Mouse (Mus musculus): ENCODE data around the gene Map2k6. TPM values are rescaled to one million over a fixed set of nuclear protein-coding genes. Genes with fewer than 3 reads are reported as not detected.
A peak's percentile ranks its signal among the peaks of the same experiment; 100 is the strongest.

Gene Map2k6
- polyA plus RNA-seq, 1 experiment from 2014 or later: 44.7 TPM

DNA sequence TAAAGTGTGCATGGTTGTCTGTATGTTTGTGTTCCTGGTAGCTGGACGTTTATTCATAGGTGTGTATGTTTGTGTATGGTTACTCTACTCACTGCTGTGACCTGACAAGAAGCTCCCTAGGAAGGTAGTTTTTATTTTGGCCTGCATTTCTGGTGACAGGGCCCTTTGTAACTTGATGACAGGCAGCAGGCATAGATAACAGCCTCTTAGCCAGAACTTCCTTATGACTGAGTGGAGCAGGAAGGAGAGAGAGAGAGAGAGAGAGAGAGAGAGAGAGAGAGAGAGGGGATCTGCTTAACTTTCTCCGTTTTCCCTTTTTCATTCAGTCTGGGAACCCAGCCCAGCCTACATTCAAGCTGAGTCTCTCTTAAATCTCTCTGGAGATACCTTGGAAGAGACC lies 61.6 kb downstream of the Map2k6 start:
- Histone ChIP-seq H3K9ac (no peak overlapping the region), H3K27ac (no peak overlapping the region), H3K4me3 (no peak overlapping the region), H3K4me1 (peaks cover 31% of the 10 kb centered on the region), H3K36me3 (ENCODE audit: poor library complexity, severe bottlenecking) (no peaks in the 10 kb centered on the region), H3K27me3 (no peaks in the 10 kb centered on the region), H3K9me3 (replicated peaks) (no peaks in the 10 kb centered on the region), H3K4me2 (no peak overlapping the region)
- no peak for ATAC-seq
- 80% methylated on average over 2 of the region's 2 CpGs for WGBS

DNA sequence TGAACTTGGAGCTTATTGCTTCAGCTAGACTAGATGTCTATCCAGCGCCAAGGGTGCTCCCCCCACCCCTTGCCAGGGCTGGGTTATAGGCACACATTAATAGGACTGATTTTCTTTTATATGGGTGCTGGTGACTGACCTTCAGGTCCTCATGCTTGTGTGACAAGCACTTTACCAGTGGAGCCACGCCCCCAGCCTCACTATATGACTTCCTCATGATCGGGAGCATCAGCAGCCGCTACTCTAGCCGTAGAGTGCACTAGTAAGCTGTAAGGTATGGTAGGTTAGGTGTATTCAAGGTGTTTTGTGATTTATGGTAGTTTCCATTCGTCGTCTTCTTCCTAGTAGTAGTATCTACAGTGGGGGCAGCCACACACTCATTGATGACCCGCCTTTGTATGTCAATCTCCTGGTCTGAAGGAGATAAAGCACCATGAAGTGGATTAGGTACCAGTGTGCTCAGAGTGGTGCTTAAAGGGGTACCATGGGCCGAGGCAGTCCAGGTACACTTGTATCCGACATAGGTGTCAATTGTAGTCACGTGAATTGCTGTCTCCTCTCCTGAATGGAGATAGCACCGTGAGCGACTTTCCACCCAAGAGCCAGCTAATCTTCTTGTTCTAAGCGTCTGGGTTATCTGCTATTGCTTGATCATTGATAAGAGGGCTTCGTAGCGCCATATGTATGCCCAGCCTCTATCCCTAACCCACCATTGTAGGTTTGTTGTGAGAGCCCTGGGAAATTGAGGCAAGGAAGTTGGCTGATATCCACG lies 62.8 kb downstream of the Map2k6 start:
- WGBS: 95% methylated on average over 17 of the region's 17 CpGs
- H3K27me3 ChIP-seq: no peaks in the 10 kb centered on the region
- ATAC-seq: no peak
- no peak overlapping the region for H3K4me2 ChIP-seq
- H3K9ac ChIP-seq: no peak overlapping the region
- H3K9me3 ChIP-seq (replicated peaks): no peaks in the 10 kb centered on the region
- H3K4me3 ChIP-seq: no peak overlapping the region
- no peak overlapping the region for H3K27ac ChIP-seq
- no peaks in the 10 kb centered on the region for H3K36me3 ChIP-seq (ENCODE audit: poor library complexity, severe bottlenecking)
- peaks cover 25% of the 10 kb centered on the region for H3K4me1 ChIP-seq

- WGBS: 86% methylated on average over 8 of the region's 8 CpGs
- no peaks in the 10 kb centered on the region for H3K9me3 ChIP-seq (replicated peaks)
- no peaks in the 10 kb centered on the region for H3K36me3 ChIP-seq (ENCODE audit: poor library complexity, severe bottlenecking)
- no peak for ATAC-seq
- H3K9ac ChIP-seq: no peak overlapping the region
- no peaks in the 10 kb centered on the region for H3K27me3 ChIP-seq
- H3K4me2 ChIP-seq: no peak overlapping the region
- H3K4me1 ChIP-seq: peaks cover 22% of the 10 kb centered on the region
- H3K27ac ChIP-seq: no peak overlapping the region
- no peak overlapping the region for H3K4me3 ChIP-seq
Measured at GRCm38 (mm10) chr11:110462975-110463578, 64.2 kb downstream of the Map2k6 start.

DNA sequence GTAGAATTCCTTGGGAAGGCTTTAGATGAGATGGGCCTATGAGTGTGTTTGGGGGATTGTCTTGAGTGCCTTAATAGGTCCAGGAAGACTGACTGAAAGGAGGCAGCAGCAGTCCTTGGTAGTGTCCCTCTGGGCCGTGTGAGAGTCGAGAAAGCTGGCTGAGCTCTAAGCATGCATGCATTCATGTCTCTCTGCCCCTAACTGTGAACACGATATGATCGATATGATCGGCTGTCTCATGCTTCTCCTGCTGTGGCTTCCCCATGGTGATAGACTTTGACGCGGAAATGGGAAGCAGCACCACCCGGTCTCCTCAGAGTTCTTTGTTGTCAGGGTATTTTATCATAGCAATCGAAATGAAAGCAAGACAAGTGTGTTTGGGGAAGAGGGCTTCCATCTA lies 64.9 kb downstream of the Map2k6 start:
- no peak for ATAC-seq
- Histone ChIP-seq H3K27me3 (no peaks in the 10 kb centered on the region), H3K27ac (no peak overlapping the region), H3K9ac (no peak overlapping the region), H3K4me3 (no peak overlapping the region), H3K9me3 (replicated peaks) (no peaks in the 10 kb centered on the region), H3K36me3 (ENCODE audit: poor library complexity, severe bottlenecking) (no peaks in the 10 kb centered on the region), H3K4me1 (peaks cover 20% of the 10 kb centered on the region), H3K4me2 (no peak overlapping the region)
- 83% methylated on average over 9 of the region's 9 CpGs for WGBS

GRCm38 (mm10) chr11:110469054-110469453 lies 70.1 kb downstream of the Map2k6 start:
- Histone ChIP-seq H3K9me3 (replicated peaks) (no peaks in the 10 kb centered on the region), H3K27me3 (no peaks in the 10 kb centered on the region), H3K4me3 (no peak overlapping the region), H3K36me3 (ENCODE audit: poor library complexity, severe bottlenecking) (no peaks in the 10 kb centered on the region), H3K4me2 (no peak overlapping the region), H3K9ac (no peak overlapping the region), H3K4me1 (no peaks in the 10 kb centered on the region), H3K27ac (no peak overlapping the region)
- 92% methylated on average over 2 of the region's 2 CpGs for WGBS
- no peak for ATAC-seq

DNA sequence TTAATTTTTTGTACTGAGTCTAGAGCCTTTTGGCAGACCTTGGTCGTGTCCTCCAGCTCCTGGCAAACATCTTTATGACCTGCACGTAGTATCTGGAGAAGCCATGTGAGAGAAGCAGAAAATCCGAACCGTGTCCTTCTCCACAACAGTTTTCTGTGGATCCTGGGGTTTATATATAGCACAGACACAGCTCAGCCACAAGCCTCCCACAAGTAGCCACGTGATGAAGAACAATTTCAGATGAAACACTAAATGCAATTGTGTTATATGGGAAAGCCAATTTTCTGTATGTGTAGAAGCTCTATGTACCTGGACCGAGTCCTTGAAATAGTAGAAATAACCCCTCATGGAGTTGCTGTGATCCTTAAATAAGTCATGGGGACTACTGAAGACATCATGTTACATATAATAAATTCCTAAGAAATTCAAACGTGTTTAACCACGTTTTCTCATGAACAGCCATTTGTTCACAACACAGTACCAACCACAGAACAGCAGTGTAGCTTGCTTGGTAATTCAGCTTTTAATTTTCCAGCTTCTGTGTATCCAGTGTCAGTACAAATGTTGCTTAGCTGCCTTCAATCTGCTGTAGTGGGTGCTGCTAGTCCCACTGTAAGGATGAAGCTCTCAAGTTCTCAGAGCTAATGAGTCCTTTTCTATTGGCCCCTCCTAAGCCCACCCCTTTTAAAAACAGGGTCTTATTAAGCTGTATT lies 71.8 kb downstream of the Map2k6 start:
- Histone ChIP-seq H3K4me2 (no peak overlapping the region), H3K36me3 (ENCODE audit: poor library complexity, severe bottlenecking) (no peaks in the 10 kb centered on the region), H3K9ac (no peak overlapping the region), H3K27me3 (0 out of 2 replicates have a peak, but pooled peaks cover 5% of the 10 kb centered on the region), H3K27ac (no peak overlapping the region), H3K4me3 (no peak overlapping the region), H3K9me3 (replicated peaks) (no peaks in the 10 kb centered on the region), H3K4me1 (no peaks in the 10 kb centered on the region)
- no peak for ATAC-seq
- 91% methylated on average over 8 of the region's 8 CpGs for WGBS

DNA sequence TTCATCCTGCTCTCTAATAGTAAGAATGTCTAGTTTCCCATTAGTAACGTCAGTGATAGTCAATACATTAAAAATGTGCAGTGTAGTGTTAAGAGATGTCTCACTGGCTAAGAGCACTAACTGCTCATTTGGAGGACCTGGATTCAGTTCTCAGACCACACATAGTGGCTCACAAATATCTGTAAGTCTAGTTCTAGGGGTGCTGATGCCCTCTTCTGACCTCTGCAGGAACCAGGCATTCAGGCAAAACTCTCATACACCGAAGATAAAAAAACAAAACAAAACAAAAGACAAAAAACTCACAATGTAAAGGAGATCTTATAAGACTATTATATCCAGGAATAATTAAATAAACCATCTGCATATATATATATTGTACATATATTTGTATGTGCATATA lies 72.4 kb downstream of the Map2k6 start:
- Histone ChIP-seq H3K27ac (no peak overlapping the region), H3K36me3 (ENCODE audit: poor library complexity, severe bottlenecking) (no peaks in the 10 kb centered on the region), H3K4me2 (no peak overlapping the region), H3K9me3 (replicated peaks) (no peaks in the 10 kb centered on the region), H3K4me3 (no peak overlapping the region), H3K27me3 (0 out of 2 replicates have a peak, but pooled peaks cover 7% of the 10 kb centered on the region), H3K4me1 (no peaks in the 10 kb centered on the region), H3K9ac (no peak overlapping the region)
- no peak for ATAC-seq
- WGBS: 63% methylated on average over 2 of the region's 2 CpGs

DNA sequence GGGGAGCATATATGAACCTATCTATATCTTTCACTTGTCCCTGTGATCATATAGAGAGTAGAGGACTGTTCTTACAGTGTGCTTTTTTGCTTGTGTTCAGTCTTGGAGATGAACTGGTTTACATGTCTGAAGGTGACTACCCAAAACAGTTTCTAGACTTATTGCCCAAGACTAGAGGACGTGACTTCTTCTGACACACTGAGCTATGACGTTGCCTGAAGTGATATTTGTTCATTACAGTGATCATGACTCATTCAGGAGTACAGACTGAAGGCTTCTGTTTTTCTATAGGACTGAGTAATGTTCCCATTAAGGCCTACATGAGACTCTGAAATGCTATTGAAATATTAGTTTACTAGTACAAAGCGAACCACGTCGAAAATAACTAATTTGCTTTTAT lies 73.2 kb downstream of the Map2k6 start:
- H3K36me3 ChIP-seq (ENCODE audit: poor library complexity, severe bottlenecking): no peaks in the 10 kb centered on the region
- H3K4me3 ChIP-seq: no peak overlapping the region
- H3K9ac ChIP-seq: no peak overlapping the region
- no peak overlapping the region for H3K4me2 ChIP-seq
- H3K4me1 ChIP-seq: peaks cover 7% of the 10 kb centered on the region
- 0 out of 2 replicates have a peak, but pooled peaks cover 7% of the 10 kb centered on the region for H3K27me3 ChIP-seq
- no peaks in the 10 kb centered on the region for H3K9me3 ChIP-seq (replicated peaks)
- no peak for ATAC-seq
- 94% methylated on average over 5 of the region's 5 CpGs for WGBS
- no peak overlapping the region for H3K27ac ChIP-seq

DNA sequence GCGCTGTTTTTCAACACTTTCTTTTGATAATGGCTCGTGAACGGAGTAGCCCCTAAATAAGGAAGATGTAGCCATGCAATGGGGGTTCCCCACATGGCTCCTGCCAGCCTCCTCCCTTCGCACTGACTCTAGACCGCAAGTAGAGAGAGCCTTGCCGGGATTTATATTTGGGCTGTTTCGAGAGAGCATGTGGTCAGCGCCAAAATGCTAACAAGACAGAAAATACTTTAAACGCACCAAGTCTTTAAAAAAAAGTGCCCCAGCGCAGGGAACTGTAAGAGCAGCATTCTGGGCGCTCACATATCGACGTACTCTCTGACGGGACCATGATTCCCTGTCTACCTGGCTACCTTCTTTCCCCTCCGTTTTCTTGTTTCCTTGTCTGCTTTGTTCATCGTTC lies 74.6 kb downstream of the Map2k6 start:
- Histone ChIP-seq H3K36me3 (ENCODE audit: poor library complexity, severe bottlenecking) (no peaks in the 10 kb centered on the region), H3K9ac (no peak overlapping the region), H3K4me2 (no peak overlapping the region), H3K4me1 (peaks cover 21% of the 10 kb centered on the region), H3K4me3 (no peak overlapping the region), H3K9me3 (replicated peaks) (no peaks in the 10 kb centered on the region), H3K27me3 (peaks cover 10% of the 10 kb centered on the region; the same call in 1 of the 2 replicates), H3K27ac (no peak overlapping the region)
- WGBS: 94% methylated on average over 16 of the region's 16 CpGs
- no peak for ATAC-seq

GRCm38 (mm10) chr11:110476361-110477151 lies 77.6 kb downstream of the Map2k6 start:
- Histone ChIP-seq H3K9me3 (replicated peaks) (no peaks in the 10 kb centered on the region), H3K4me1 (peaks cover 47% of the 10 kb centered on the region), H3K36me3 (ENCODE audit: poor library complexity, severe bottlenecking) (no peaks in the 10 kb centered on the region), H3K4me2 (no peak overlapping the region), H3K27ac (no peak overlapping the region), H3K27me3 (peaks cover 19% of the 10 kb centered on the region; the same call in 1 of the 2 replicates), H3K4me3 (no peak overlapping the region), H3K9ac (no peak overlapping the region)
- 51% methylated on average over 5 of the region's 5 CpGs for WGBS
- ATAC-seq: no peak

DNA sequence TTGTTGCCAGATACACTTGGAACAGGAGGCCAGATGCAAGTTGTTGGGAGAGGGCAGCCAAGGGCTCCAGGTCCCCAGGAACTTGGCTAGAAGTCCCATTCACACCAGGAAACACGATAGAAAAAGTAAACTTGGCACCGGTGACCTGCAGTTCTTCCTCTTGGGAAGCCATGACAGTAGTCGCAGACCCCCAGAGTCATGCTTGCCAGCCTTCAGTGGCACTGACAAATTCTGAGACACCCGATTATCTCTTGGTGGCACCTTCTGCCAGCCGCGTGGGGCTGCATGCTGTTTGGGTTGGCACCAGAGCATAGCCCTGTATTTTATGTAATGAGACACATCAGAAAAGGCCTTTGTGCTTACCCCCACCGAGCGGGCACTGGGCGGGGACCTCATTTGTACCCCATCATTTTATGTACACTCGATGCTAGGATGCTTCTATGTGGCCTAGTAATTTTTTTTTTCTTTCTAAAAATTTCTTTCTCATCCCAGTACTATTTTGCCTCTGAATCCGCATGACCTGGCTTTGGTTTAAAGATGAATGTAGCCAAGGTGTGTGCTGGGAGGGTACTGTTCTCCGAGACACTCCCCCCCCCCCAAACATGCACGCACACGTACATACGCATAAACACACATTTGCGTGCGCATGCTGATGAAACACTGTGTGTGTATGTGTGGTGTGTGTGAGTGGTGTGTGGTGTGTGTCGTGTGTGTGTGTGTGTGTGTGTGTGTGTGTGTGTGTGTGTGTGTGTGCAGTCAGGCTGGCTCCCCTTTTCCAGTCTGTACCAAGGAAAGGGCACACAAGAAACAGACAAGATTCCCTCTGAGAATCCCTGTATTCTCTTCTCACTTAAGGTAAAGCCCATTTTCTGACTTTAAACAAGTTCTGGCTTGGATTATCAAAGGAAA lies 79.3 kb downstream of the Map2k6 start:
- Histone ChIP-seq H3K36me3 (ENCODE audit: poor library complexity, severe bottlenecking) (no peaks in the 10 kb centered on the region), H3K27me3 (peaks cover 28% of the 10 kb centered on the region; the same call in 1 of the 2 replicates), H3K4me3 (no peak overlapping the region), H3K9ac (no peak overlapping the region), H3K4me2 (peak overlapping the region; percentile 34), H3K27ac (peak overlapping the region; percentile 63), H3K4me1 (peaks cover 52% of the 10 kb centered on the region), H3K9me3 (replicated peaks) (no peaks in the 10 kb centered on the region)
- peak; percentile 70 for ATAC-seq
- 21% methylated on average over 18 of the region's 18 CpGs for WGBS

Data from forebrain, embryonic 13.5 days (tissue).